Mouse (Mus musculus) C2C12 (cell line): Measurements from ENCODE around the gene Rorc. TPM values are rescaled to one million over a fixed set of nuclear protein-coding genes. Genes with fewer than 3 reads are reported as not detected.

Experiments used
- H3K27me3 ChIP-seq: one replicate; pipeline ENCODE4 v1.6.1; 2011; ENCODE audit not compliant: control insufficient read depth, insufficient read depth, insufficient read length
- H3K36me3 ChIP-seq: one replicate; pipeline ENCODE4 v1.6.1; 2011; ENCODE audit not compliant: control insufficient read depth, insufficient read depth
- H3K4me3 ChIP-seq: one replicate; pipeline ENCODE4 v1.5.1; 2011; ENCODE audit warnings: mild to moderate bottlenecking, control low read depth; ENCODE audit not compliant: poor library complexity, insufficient read depth, severe bottlenecking
- H3K79me2 ChIP-seq: one replicate; pipeline ENCODE4 v1.6.1; 2011; ENCODE audit not compliant: control insufficient read depth, insufficient read depth
- H3K79me3 ChIP-seq: one replicate; pipeline ENCODE4 v1.6.1; 2011; ENCODE audit warnings: low read depth, control low read depth
- H3ac ChIP-seq: one replicate; pipeline ENCODE3; 2011; ENCODE audit warnings: low read depth; ENCODE audit not compliant: control insufficient read depth, insufficient read length
- CEBPB ChIP-seq: IDR thresholded peaks from one replicate; pipeline ENCODE4 v1.6.1; 2011; ENCODE audit warnings: low read depth, mild to moderate bottlenecking, control low read depth, moderate library complexity
- CTCF ChIP-seq: IDR thresholded peaks from one replicate; pipeline ENCODE4 v1.5.1; 2011; ENCODE audit not compliant: control insufficient read depth, insufficient read depth, insufficient read length
- FOSL1 ChIP-seq: IDR thresholded peaks from one replicate; pipeline ENCODE4 v1.8.0; 2011; ENCODE audit warnings: mild to moderate bottlenecking, low read length; ENCODE audit not compliant: poor library complexity, insufficient read depth, severe bottlenecking
- MAX ChIP-seq: IDR thresholded peaks from one replicate; pipeline ENCODE4 v1.6.1; 2011; ENCODE audit warnings: mild to moderate bottlenecking, control low read depth
- MYOD1 ChIP-seq: IDR thresholded peaks from one replicate; pipeline ENCODE4 v1.6.1; 2011; ENCODE audit warnings: low read depth; ENCODE audit not compliant: control insufficient read depth, insufficient read length
- MYOG ChIP-seq: IDR thresholded peaks from one replicate; pipeline ENCODE4 v1.6.1; 2011; ENCODE audit not compliant: control insufficient read depth, insufficient read length; ENCODE audit errors: extremely low read depth
- USF1 ChIP-seq: IDR thresholded peaks from one replicate; pipeline ENCODE4 v1.6.1; 2011; ENCODE audit warnings: low read depth, mild to moderate bottlenecking, control low read depth, moderate library complexity
- polyA plus RNA-seq: library from polyadenylated mRNA; unstranded; fragments of >200 nt; fragmentation: generic; extraction: Trizol; gene quantifications from one replicate; pipeline ENCODE4 v1.2.1, GENCODE M21; 2012; ENCODE audit warnings: missing spikeins

The Rorc gene
- polyA plus RNA-seq, 1 experiment, result 0.05 TPM

GRCm38 (mm10) chr3:94388047-94388446 is 15.5 kb downstream of the Rorc start:
- no peak for TF ChIP-seq USF1
- TF ChIP-seq MYOD1, result no peak
- TF ChIP-seq CEBPB, result no peak
- TF ChIP-seq MAX, result no peak
- no peak for TF ChIP-seq FOSL1
- no peak for TF ChIP-seq CTCF
- no peak for TF ChIP-seq MYOG
- Histone ChIP-seq H3K79me2 (no peaks in the 10 kb centered on the region), H3K4me3 (no peak overlapping the region), H3ac (no peak overlapping the region), H3K36me3 (no peaks in the 10 kb centered on the region), H3K27me3 (peaks cover 19% of the 10 kb centered on the region), H3K79me3 (no peaks in the 10 kb centered on the region)

GRCm38 (mm10) chr3:94389420-94389819 is 16.8 kb downstream of the Rorc start:
- TF ChIP-seq MYOD1, result no peak
- TF ChIP-seq MAX, result no peak
- TF ChIP-seq CTCF, result no peak
- no peak for TF ChIP-seq CEBPB
- TF ChIP-seq FOSL1, result no peak
- no peak for TF ChIP-seq MYOG
- TF ChIP-seq USF1, result no peak
- H3K79me3 ChIP-seq, result no peaks in the 10 kb centered on the region
- no peaks in the 10 kb centered on the region for H3K36me3 ChIP-seq

GRCm38 (mm10) chr3:94391001-94391400 is 18.4 kb downstream of the Rorc start:
- H3K27me3 ChIP-seq, result peaks cover 18% of the 10 kb centered on the region
- TF ChIP-seq CEBPB (no peak), FOSL1 (no peak), MAX (no peak), CTCF (no peak), MYOG (no peak), MYOD1 (no peak), USF1 (no peak)
- H3K79me2 ChIP-seq, result no peaks in the 10 kb centered on the region
- H3K4me3 ChIP-seq, result no peak overlapping the region
- H3K79me3 ChIP-seq, result no peaks in the 10 kb centered on the region
- H3ac ChIP-seq, result no peak overlapping the region
- H3K36me3 ChIP-seq, result no peaks in the 10 kb centered on the region

More at GRCm38 (mm10) chr3:94389420-94389819, 16.8 kb downstream of the Rorc start:
- Histone ChIP-seq H3ac (no peak overlapping the region), H3K27me3 (peaks cover 19% of the 10 kb centered on the region), H3K79me2 (no peaks in the 10 kb centered on the region), H3K4me3 (no peak overlapping the region)

- no peak for TF ChIP-seq USF1
- TF ChIP-seq FOSL1, result no peak
- no peak for TF ChIP-seq CTCF
- no peak for TF ChIP-seq MYOD1
- no peak for TF ChIP-seq MAX
- TF ChIP-seq CEBPB, result no peak
- no peak for TF ChIP-seq MYOG
- Histone ChIP-seq H3K79me3 (no peaks in the 10 kb centered on the region), H3K36me3 (no peaks in the 10 kb centered on the region), H3K79me2 (no peaks in the 10 kb centered on the region), H3ac (no peak overlapping the region), H3K27me3 (peaks cover 23% of the 10 kb centered on the region), H3K4me3 (no peak overlapping the region)
Measured at GRCm38 (mm10) chr3:94392128-94392527, 19.5 kb downstream of the Rorc start.

- Histone ChIP-seq H3K79me3 (no peaks in the 10 kb centered on the region), H3K36me3 (no peaks in the 10 kb centered on the region), H3K4me3 (no peak overlapping the region), H3ac (no peak overlapping the region), H3K27me3 (peaks cover 23% of the 10 kb centered on the region), H3K79me2 (no peaks in the 10 kb centered on the region)
- TF ChIP-seq CTCF (no peak), MAX (no peak), MYOG (no peak), CEBPB (no peak), FOSL1 (no peak), MYOD1 (no peak), USF1 (no peak)
Measured at GRCm38 (mm10) chr3:94393049-94393448, 20.5 kb downstream of the Rorc start.

GRCm38 (mm10) chr3:94396336-94396735 is 23.7 kb downstream of the Rorc start:
- peaks cover 37% of the 10 kb centered on the region for H3K27me3 ChIP-seq
- no peaks in the 10 kb centered on the region for H3K79me2 ChIP-seq
- H3K4me3 ChIP-seq, result no peak overlapping the region
- H3ac ChIP-seq, result no peak overlapping the region
- TF ChIP-seq MYOG (no peak), MYOD1 (no peak), CTCF (no peak), CEBPB (no peak), FOSL1 (no peak), MAX (no peak), USF1 (no peak)
- no peaks in the 10 kb centered on the region for H3K36me3 ChIP-seq
- no peaks in the 10 kb centered on the region for H3K79me3 ChIP-seq
